Mouse (Mus musculus): ENCODE data around the gene Agap1.

The Agap1 gene

DNA sequence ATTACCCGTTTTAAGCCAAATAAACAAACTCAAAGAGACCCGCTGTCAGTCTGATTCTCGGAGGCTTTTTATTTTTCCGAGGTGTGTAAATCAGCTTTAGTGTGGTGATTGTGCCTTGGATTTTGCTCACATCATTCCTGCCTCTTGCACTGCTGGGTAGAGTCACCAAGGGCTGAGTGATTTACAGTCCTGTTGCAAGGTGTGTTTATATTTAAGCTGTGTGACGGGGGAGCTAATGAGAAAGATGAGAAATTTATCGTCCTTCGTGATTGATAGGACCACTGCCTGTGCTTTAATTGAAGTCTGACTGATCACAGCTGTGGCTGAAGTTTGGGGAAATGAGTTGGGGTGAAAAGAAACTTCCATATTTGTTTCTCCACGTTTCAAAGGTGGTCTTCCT, 192.9 kb downstream of the Agap1 start:
- no peak for DNase-seq (ENCODE audit: low read depth in 2 of 2, low spot score in 2 of 2)

DNA sequence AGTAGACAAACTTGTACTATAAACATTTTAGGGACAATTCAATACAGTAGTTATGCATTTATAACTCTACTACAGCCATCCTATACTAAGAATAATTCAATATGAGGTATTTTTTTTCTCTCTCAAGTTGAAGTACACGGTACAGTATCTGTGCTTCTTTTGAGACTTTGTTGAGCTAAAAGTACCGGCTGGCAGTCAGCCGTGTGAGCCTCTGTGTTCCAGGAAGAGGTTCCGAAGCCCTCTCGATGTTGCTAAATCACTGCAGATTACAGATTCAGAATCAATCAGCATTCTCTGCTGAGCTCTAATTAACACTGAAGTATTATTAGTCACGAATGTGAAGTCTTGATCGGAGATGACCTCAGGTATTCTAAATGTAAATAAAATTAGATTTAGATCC, 196.0 kb downstream of the Agap1 start:
- DNase-seq (ENCODE audit: low read depth in 2 of 2, low spot score in 2 of 2): no peak

- no peak for DNase-seq (ENCODE audit: low read depth in 2 of 2, low spot score in 2 of 2)
These were observed 201.6 kb downstream of the Agap1 start for GRCm38 (mm10) chr1:89656167-89656566.

- DNase-seq (ENCODE audit: low read depth in 2 of 2, low spot score in 2 of 2): no peak
These were observed 202.2 kb downstream of the Agap1 start for GRCm38 (mm10) chr1:89656643-89657321.

GRCm38 (mm10) chr1:89660804-89661203, 206.2 kb downstream of the Agap1 start:
- DNase-seq (ENCODE audit: low read depth in 2 of 2, low spot score in 2 of 2): no peak

DNA sequence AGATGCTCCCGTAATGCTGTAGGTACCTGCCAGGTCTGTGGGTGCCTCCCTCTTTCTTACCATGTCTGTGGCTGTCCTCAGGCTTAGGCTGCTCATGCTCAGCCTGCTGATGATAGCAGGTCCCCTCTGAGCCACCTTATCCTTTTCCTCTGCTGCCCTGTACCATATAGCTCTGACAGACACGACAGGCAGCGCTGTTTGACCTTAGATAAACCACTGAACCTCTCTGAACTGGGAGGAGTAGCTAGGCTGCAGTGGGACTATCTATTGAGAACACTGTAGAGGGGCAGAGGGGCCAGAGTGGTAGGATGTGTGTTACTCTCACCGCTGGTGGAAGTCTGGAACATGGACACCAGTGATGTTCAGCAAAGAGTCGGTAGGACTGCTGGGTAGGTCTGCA, 211.5 kb downstream of the Agap1 start:
- no peak for DNase-seq (ENCODE audit: low read depth in 2 of 2, low spot score in 2 of 2)

DNA sequence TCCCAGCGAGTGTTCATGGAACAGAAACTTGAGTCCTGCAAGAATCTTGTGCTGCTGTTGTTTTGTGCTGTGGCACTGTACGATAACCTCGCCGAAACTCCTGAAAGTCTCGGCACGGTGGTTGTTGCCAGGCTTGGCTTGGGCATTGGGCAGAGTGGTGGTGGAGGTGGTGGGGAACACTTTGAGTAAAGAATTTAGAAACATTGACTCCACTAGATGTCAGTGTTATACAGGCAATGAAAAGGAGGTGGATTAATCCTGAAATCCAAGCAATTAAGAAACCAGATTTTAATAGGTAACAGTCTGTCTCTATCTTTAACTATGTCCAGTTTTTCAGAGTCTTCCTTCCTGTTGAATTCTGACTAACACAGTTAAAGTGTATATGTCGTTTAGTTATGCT, 212.8 kb downstream of the Agap1 start:
- DNase-seq (ENCODE audit: low read depth in 2 of 2, low spot score in 2 of 2): no peak

- no peak for DNase-seq (ENCODE audit: low read depth in 2 of 2, low spot score in 2 of 2)
These were observed 214.0 kb downstream of the Agap1 start for GRCm38 (mm10) chr1:89668635-89669034.

DNA sequence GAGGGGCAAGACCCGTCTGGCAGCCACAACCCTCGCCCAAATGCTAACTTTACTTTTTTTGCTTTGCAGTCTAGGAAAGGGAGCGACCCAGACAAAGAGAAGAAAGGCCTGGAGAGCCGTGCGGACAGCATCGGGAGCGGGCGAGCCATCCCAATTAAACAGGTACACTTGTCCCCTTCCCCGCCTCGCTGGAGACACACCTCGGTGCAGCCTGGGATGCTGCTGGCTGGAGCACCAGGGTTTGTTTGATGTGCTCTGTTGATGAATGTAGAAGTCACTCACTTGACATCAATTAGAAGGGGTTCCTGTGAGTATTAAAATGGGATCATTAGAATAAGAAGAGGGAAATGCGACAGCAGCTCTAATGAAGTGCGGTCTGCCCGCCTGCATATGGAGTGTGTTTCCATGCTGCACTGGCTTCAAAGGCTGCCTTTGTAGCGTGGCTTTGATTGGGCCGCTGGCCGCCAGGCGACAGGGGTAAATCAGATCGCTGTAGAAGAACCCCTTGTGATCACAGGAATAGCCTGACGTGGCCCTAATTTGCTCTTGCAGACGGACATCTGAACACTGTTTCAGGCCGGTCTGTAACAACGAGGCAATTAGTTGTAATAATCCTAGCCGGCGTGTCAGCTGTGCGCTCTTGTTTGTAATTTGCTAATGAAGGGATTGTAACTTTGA, 216.6 kb downstream of the Agap1 start:
- DNase-seq (ENCODE audit: low read depth in 2 of 2, low spot score in 2 of 2): no peak

GRCm38 (mm10) chr1:89673071-89673470, 218.5 kb downstream of the Agap1 start:
- no peak for DNase-seq (ENCODE audit: low read depth in 2 of 2, low spot score in 2 of 2)

- no peak for DNase-seq (ENCODE audit: low read depth in 2 of 2, low spot score in 2 of 2)
These were observed 219.1 kb downstream of the Agap1 start for GRCm38 (mm10) chr1:89673686-89674085.

GRCm38 (mm10) chr1:89674681-89675080, 220.1 kb downstream of the Agap1 start:
- no peak for DNase-seq (ENCODE audit: low read depth in 2 of 2, low spot score in 2 of 2)

GRCm38 (mm10) chr1:89676411-89676810, 221.8 kb downstream of the Agap1 start:
- no peak for DNase-seq (ENCODE audit: low read depth in 2 of 2, low spot score in 2 of 2)

- DNase-seq (ENCODE audit: low read depth in 2 of 2, low spot score in 2 of 2): no peak
These were observed 226.1 kb downstream of the Agap1 start for GRCm38 (mm10) chr1:89680673-89681072.

DNA sequence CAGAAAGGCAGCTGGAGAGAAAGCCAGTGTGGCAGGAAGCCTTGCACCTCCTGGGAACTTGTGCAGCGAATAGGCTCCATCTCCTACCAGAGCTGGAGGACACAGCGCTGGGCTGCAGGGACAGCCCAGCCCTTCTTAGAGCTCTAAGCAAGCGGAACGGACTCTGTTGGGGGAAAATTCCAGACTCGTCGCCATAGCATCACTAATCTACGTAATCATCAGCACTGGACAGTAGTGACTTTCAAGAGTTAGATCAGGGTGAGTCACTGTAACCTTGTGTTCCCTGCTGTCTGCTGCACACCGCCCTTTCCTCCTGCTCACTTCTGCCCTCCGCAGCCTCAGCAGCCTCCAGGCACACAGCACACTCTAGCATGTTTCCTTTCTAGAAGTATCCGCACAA, 234.3 kb downstream of the Agap1 start:
- no peak for DNase-seq (ENCODE audit: low read depth in 2 of 2, low spot score in 2 of 2)

GRCm38 (mm10) chr1:89689544-89690212, 235.1 kb downstream of the Agap1 start:
- no peak for DNase-seq (ENCODE audit: low read depth in 2 of 2, low spot score in 2 of 2)

GRCm38 (mm10) chr1:89691096-89691495, 236.5 kb downstream of the Agap1 start:
- DNase-seq (ENCODE audit: low read depth in 2 of 2, low spot score in 2 of 2): no peak

GRCm38 (mm10) chr1:89692420-89692819, 237.8 kb downstream of the Agap1 start:
- DNase-seq (ENCODE audit: low read depth in 2 of 2, low spot score in 2 of 2): no peak

- DNase-seq (ENCODE audit: low read depth in 2 of 2, low spot score in 2 of 2): no peak
These were observed 240.3 kb downstream of the Agap1 start for GRCm38 (mm10) chr1:89694916-89695315.

DNA sequence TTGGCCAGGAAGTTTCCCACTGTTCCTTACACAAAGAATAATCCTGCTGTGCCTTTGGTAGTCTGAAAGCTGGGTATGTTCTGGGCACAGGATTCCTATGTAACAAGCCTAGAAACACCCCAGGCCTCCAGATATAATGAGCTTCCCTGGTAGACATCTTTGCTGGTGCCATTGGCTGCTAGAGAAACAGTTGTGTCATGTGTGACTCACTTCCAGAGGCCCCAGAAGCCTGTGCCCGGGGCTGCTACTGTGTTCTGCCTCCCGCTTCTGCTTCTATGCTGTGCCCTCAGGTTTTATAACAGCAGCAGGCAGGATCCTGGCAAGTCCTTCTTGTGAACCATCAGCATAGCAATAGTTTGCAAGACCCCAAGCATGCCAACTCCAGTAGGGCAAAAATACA, 242.6 kb downstream of the Agap1 start:
- no peak for DNase-seq (ENCODE audit: low read depth in 2 of 2, low spot score in 2 of 2)

- DNase-seq (ENCODE audit: low read depth in 2 of 2, low spot score in 2 of 2): no peak
These were observed 245.6 kb downstream of the Agap1 start for GRCm38 (mm10) chr1:89700166-89700565.

DNA sequence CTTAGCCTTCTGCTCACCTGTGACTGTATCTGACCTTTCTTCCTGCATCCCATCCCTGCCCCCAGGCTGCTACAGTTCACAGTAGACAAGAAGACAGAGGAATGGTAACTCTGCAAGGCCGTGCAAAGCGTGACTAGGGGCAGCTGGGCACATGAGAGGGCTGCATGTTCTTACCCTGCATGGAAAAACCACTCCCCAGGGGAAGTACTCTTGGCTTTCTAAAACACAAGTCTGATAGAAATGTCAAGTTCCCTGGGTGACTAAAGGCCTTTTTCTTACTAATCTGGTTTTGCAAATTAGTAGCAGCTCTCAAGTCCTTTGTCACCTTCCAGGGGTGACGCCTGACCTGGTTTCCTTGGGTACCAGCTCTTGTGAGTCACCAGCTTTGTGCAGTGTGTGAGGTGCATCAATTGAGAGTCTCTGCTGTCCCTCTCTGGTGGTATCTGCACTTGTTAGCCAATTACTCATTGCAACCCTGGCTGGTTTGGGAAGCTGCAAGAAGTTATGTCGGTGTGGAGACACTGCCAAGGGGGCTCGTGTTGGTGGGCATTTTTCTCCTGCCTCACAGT, 246.6 kb downstream of the Agap1 start:
- no peak for DNase-seq (ENCODE audit: low read depth in 2 of 2, low spot score in 2 of 2)

Measured in CD8-positive naive resting alpha-beta T cell, adult 2 months (primary cell).